Mouse (Mus musculus) kidney, embryonic 14.5 days (tissue): ENCODE results near the gene Pabpn1l. TPM values are rescaled to one million over a fixed set of nuclear protein-coding genes. Genes with fewer than 3 reads are reported as not detected.
"Not testable (repeated sequence)": the region's sequence is repeated elsewhere in the genome, so short reads cannot be mapped to it uniquely, and the experiment has no call there.

ENCODE experiments used
- ATAC-seq: fragments of 200-750 bp; cut with Nextera tagmentation; 2 replicates; pipeline ENCODE4 v1.8.0; 2017; ENCODE audit warnings: moderate number of reproducible peaks, mild to moderate bottlenecking, moderate TSS enrichment, moderate library complexity; ENCODE audit not compliant: low FRiP score, low TSS enrichment
- H3K27ac ChIP-seq: fragments of 300-500 bp; sonication (generic); 2 replicates; pipeline ENCODE4 v1.5.1; 2014; ENCODE audit warnings: low read depth, mild to moderate bottlenecking, low read length, moderate library complexity, mixed read lengths
- H3K27me3 ChIP-seq: fragments of 300-500 bp; sonication (generic); 2 replicates; pipeline ENCODE4 v1.6.1; 2014; ENCODE audit warnings: mild to moderate bottlenecking, low read length; ENCODE audit not compliant: control insufficient read depth, insufficient read depth
- H3K36me3 ChIP-seq: fragments of 300-500 bp; sonication (generic); 2 replicates; pipeline ENCODE4 v1.6.1; 2014; ENCODE audit warnings: low read length, mixed read lengths; ENCODE audit not compliant: control insufficient read depth, insufficient read depth
- H3K4me1 ChIP-seq: fragments of 300-500 bp; sonication (generic); 2 replicates; pipeline ENCODE4 v1.6.1; 2014; ENCODE audit warnings: low read length, mixed read lengths; ENCODE audit not compliant: control insufficient read depth, insufficient read depth
- H3K4me2 ChIP-seq: fragments of 300-500 bp; sonication (generic); replicated peaks from 2 replicates; pipeline ENCODE4 v1.6.1; 2014; ENCODE audit warnings: low read depth, mild to moderate bottlenecking, low read length
- H3K4me3 ChIP-seq: fragments of 300-500 bp; sonication (generic); 2 replicates; pipeline ENCODE4 v1.5.1; 2014; ENCODE audit warnings: mild to moderate bottlenecking, low read length
- H3K9ac ChIP-seq: fragments of 300-500 bp; sonication (generic); 2 replicates; pipeline ENCODE4 v1.6.1; 2014; ENCODE audit warnings: low read depth, mild to moderate bottlenecking, low read length, moderate library complexity
- H3K9me3 ChIP-seq: fragments of 300-500 bp; sonication (generic); 2 replicates; pipeline ENCODE4 v1.6.1; 2016; ENCODE audit warnings: low read length; ENCODE audit not compliant: control insufficient read depth
- WGBS: fragments of 180-500 bp; shearing (Covaris S2); extraction: QIAGEN DNeasy Blood & Tissue Kit; methylation state at CpG from one replicate; pipeline ENCODE4 v1.1.7; 2014; 5-methylcytosine and 5-hydroxymethylcytosine counted together
- polyA plus RNA-seq: library from polyadenylated mRNA; unstranded; fragments of >200 nt; fragmentation: Nextera tagmentation; extraction: Ambion mirVana; gene quantifications from 2 replicates; pipeline ENCODE4 v1.2.1, GENCODE M21; 2014

Pabpn1l gene
- polyA plus RNA-seq, 1 experiment from 2014 or later: not detected

DNA sequence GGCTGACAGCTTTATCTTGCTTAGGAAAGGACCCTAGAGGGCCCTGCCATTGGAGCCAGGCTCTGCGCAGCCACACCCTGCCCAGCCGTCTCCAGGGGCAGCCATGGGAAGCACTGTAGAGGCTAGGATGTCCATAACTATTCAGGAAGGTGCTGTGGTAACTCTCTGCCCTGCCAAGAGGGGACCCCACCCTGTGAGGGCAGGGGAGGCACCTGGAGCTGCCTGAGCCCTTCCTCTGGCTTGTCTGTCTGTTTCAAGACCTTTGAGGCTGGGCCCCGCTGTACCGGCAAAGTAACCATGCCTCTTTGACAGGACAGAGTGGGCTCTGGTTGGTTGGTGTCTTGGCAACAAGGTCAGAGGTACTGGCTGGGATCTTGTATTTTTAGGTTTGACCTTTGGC, 18.3 kb upstream of the Pabpn1l start:
- Histone ChIP-seq H3K27ac (no peak overlapping the region), H3K36me3 (no peaks in the 10 kb centered on the region), H3K9me3 (no peaks in the 10 kb centered on the region), H3K9ac (no peak overlapping the region), H3K4me2 (no peak overlapping the region), H3K4me3 (no peak overlapping the region), H3K4me1 (peaks cover 29% of the 10 kb centered on the region), H3K27me3 (no peaks in the 10 kb centered on the region)
- no peak for ATAC-seq
- 88% methylated on average over 4 of the region's 4 CpGs for WGBS

DNA sequence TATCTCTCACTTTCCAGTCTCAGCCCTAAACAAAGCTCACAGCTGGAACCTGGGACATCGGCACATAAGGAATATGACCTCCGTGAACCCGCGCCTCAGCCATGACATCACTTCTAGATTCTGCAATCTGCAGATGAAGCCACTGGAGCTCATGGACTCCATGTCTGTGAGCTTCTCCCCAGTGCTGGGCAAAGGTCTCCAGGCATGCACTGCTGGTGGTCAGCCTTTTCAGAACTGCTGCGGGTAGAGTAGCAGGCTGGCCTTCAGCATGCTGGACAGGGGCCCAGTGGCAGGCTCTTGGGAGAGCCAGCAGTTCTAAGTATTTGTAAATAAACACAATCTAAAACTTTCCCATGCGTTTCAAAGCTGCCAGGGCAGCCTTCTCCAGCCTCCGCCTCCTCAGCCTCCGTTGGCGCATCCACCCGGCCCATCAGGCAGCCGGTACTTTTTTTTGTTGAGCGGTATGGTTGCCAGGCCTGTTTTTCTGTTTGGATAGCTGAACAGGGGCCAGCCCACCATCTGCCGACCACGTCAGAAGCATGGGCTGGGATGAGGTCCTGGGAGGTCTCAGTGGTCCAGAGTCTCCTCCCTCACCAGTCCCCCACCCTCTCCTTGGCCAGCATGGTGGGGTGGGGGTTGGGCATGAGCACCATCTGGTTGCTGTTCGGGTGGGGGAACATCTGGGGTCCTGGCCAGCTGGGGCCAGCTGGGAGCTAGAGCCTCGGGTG, 17.1 kb upstream of the Pabpn1l start:
- Histone ChIP-seq H3K4me1 (peaks cover 29% of the 10 kb centered on the region), H3K9me3 (no peaks in the 10 kb centered on the region), H3K4me2 (no peak overlapping the region), H3K9ac (no peak overlapping the region), H3K27me3 (no peaks in the 10 kb centered on the region), H3K36me3 (no peaks in the 10 kb centered on the region), H3K27ac (no peak overlapping the region), H3K4me3 (no peak overlapping the region)
- peak; percentile 40; the same call in 1 of the 2 replicates for ATAC-seq
- WGBS: 31% methylated on average over 16 of the region's 16 CpGs

DNA sequence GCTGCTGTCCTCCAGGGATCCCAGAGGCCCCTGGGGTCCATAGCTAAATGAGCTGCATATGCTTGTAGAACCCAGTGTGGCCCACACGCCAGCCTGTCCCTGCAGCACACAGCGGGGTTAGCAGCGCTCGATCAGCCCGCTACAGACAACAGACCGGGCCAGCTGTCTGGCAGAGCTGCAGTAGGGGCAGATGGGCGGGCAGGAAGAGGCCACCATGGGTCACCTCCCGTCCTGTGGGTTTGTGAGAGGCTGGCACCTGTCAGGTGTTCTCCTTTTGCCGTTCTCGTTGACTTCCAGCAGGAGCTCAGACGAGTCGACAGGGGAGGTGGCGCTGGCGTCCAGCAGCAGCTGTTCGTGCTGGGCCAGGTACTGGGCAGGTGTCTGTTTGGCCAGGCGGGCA, 16.1 kb upstream of the Pabpn1l start:
- ATAC-seq: no peak
- no peak overlapping the region for H3K4me3 ChIP-seq
- H3K9me3 ChIP-seq: no peaks in the 10 kb centered on the region
- H3K4me1 ChIP-seq: peaks cover 29% of the 10 kb centered on the region
- H3K9ac ChIP-seq: no peak overlapping the region
- no peaks in the 10 kb centered on the region for H3K27me3 ChIP-seq
- WGBS: 69% methylated on average over 16 of the region's 16 CpGs
- no peaks in the 10 kb centered on the region for H3K36me3 ChIP-seq
- H3K4me2 ChIP-seq: no peak overlapping the region
- H3K27ac ChIP-seq: no peak overlapping the region

DNA sequence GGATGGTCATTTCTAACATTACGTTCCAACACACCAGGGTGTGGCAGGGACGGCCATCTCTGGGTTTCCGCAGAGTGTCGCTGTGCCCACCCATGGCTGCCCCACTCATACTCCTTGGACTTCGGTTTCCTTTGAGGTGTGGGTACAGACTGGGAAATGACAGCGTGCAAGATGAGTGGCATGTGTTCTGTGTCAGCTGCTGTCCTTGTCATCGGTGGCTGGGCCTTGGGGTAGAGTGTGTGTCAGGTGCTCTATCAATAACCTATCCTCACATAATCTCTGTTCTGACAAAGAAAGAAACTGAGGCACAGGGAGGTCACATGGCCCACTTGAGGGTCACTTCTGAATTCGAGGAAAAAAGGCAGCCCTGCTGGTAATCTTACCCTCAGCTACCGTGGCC, 14.7 kb upstream of the Pabpn1l start:
- ATAC-seq: no peak
- Histone ChIP-seq H3K27ac (no peak overlapping the region), H3K4me2 (no peak overlapping the region), H3K27me3 (no peaks in the 10 kb centered on the region), H3K4me1 (peaks cover 29% of the 10 kb centered on the region), H3K9ac (no peak overlapping the region), H3K9me3 (no peaks in the 10 kb centered on the region), H3K4me3 (no peak overlapping the region), H3K36me3 (no peaks in the 10 kb centered on the region)
- WGBS: 88% methylated on average over 9 of the region's 9 CpGs

DNA sequence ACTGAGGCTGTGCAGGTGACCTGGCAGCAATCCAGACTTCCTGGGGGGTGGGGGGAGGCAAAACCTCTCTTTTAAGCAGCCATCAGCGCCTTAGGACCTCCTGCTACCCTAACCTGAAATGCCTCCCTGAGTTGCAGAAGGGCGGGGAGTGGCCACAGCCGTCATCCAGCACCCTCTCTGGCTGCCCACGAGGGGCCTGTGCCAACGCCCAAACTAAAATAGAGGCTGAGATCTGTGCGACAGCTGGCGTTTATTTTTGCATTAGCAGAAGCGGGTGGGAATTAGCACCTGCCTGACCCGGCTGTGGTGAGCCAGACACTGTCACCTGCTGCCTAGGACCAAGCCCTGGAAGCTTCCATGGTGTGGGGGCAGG, 14.2 kb upstream of the Pabpn1l start:
- no peak overlapping the region for H3K27ac ChIP-seq
- H3K4me2 ChIP-seq: no peak overlapping the region
- 66% methylated on average over 9 of the region's 9 CpGs for WGBS
- no peaks in the 10 kb centered on the region for H3K36me3 ChIP-seq
- peaks cover 27% of the 10 kb centered on the region for H3K4me1 ChIP-seq
- H3K9me3 ChIP-seq: no peaks in the 10 kb centered on the region
- 0 out of 2 replicates have a peak overlapping the region, but pooled peaks have one; percentile 4 for H3K9ac ChIP-seq
- H3K4me3 ChIP-seq: no peak overlapping the region
- H3K27me3 ChIP-seq: no peaks in the 10 kb centered on the region
- ATAC-seq: no peak

DNA sequence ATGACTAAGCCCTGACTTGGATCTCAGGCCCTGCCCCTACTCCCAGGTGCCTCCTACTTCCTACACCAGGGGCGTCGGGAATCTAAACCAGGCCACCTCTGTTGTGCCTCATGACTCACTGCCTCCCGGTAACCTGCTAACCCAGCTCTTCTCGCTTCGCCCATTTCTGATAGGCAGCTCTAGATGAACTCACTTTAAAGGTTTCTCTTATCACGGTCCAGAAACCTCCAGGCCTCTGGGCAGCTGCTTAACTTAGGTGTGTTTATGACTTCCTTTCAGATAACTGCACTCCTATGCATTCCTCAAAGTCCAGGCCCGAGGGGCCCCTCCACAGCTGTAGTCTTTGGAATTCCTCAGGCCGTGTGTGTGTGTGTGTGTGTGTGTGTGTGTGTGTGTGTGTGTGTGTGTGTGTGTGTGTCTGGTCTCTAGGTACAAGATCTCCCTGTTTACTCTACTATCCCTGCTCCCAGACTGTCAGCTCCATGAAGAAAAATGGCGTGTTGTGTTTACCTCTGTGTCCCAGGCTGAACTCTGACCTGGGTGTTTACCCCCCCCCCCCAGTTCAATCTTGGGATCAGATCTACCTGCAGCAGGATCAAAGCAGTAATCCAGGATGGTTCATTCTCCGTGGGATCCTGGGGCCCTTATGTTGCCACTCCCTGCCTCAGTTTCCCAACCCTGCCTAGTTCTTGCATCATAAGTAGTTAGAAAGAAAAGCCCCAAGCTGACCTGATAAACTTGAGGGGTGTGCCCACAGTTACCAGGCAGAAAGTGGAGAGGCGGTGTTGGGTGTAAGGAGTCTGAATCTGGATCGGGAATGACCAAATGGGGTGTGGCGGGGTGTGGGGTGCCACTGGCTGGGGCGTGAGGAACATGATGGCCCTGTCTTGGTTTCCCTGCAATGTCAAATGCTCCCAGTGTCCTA, 13.6 kb upstream of the Pabpn1l start:
- ATAC-seq: peak; percentile 58
- H3K27ac ChIP-seq: no peak overlapping the region

DNA sequence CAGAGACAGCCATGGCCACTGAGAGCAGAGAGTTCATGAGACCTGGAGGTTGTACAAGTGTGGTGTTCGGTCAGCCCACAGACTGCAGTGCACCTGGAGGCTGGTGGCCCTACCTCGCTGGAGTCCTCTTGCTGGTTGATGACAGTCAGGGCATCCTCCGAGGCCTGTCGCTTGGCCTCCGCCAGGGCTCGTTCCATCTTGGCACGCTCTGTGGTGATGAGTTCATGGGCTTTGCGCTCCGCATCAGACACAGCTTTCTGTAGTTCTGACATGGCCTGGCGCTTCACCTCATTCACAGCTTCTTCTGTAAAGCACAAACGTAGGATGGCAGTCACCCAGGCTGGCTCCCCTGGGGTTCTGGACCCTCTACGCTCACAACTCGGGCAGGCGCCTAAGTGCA, 10.7 kb upstream of the Pabpn1l start:
- no peak overlapping the region for H3K4me3 ChIP-seq
- no peaks in the 10 kb centered on the region for H3K9me3 ChIP-seq
- WGBS: 91% methylated on average over 14 of the region's 14 CpGs
- ATAC-seq: no peak
- no peak overlapping the region for H3K9ac ChIP-seq
- peaks cover 13% of the 10 kb centered on the region; the same call in 1 of the 2 replicates for H3K4me1 ChIP-seq
- no peak overlapping the region for H3K27ac ChIP-seq
- no peaks in the 10 kb centered on the region for H3K27me3 ChIP-seq
- no peak overlapping the region for H3K4me2 ChIP-seq
- no peaks in the 10 kb centered on the region for H3K36me3 ChIP-seq

More for the DNA sequence above, 13.6 kb upstream of the Pabpn1l start:
- WGBS: 45% methylated on average over 14 of the region's 14 CpGs
- H3K27me3 ChIP-seq: no peaks in the 10 kb centered on the region
- peaks cover 26% of the 10 kb centered on the region for H3K4me1 ChIP-seq
- H3K9me3 ChIP-seq: no peaks in the 10 kb centered on the region
- H3K4me3 ChIP-seq: no peak overlapping the region
- no peaks in the 10 kb centered on the region for H3K36me3 ChIP-seq
- no peak overlapping the region for H3K4me2 ChIP-seq
- 0 out of 2 replicates have a peak overlapping the region, but pooled peaks have one; percentile 4 for H3K9ac ChIP-seq

DNA sequence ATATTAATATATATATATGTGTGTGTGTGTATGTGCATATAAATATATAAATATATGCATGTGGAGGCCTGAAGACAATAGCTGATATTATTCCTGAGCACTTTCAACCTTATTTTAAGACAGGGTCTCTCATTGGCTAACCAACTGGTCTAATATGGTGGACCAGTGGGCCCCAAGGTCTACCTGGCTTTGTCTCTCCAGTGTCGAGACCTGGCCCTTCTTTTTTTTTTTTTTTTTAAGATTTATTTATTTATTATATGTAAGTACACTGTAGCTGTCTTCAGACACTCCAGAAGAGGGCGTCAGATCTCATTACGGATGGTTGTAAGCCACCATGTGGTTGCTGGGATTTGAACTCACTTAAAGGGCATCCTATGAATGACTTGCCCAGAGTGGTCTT, 9.6 kb upstream of the Pabpn1l start:
- H3K4me1 ChIP-seq: peaks cover 13% of the 10 kb centered on the region; the same call in 1 of the 2 replicates
- not testable (repeated sequence) for H3K36me3 ChIP-seq, H3K27me3 ChIP-seq, ATAC-seq, H3K4me2 ChIP-seq, H3K27ac ChIP-seq, H3K9me3 ChIP-seq, H3K9ac ChIP-seq, H3K4me3 ChIP-seq
- WGBS: 81% methylated on average over 3 of the region's 3 CpGs

DNA sequence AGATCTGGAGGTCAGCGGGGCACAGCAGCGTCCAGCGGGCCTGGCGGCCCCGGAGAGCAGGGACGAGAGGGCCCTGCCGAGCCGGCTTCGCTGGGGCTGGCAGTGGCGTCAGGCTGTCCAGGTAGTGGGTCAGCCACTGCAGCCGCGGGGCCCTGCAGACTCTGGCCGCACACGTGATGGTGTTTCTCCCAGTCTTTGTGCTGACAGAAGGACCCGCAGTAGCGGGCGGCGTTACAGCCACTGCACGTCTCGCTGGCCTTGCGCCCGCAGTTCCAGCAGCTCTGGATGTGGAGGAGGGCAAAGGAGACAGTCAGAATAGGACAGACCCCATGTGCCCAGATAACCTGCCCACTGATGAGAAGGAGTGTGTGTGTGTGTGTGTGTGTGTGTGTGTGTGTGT, 8.2 kb upstream of the Pabpn1l start:
- no peak for ATAC-seq
- Histone ChIP-seq H3K9ac (no peak overlapping the region), H3K36me3 (no peaks in the 10 kb centered on the region), H3K4me1 (peaks cover 3% of the 10 kb centered on the region; the same call in 1 of the 2 replicates), H3K27me3 (no peaks in the 10 kb centered on the region), H3K4me2 (no peak overlapping the region), H3K4me3 (no peak overlapping the region), H3K9me3 (no peaks in the 10 kb centered on the region), H3K27ac (no peak overlapping the region)
- WGBS: 37% methylated on average over 22 of the region's 22 CpGs
